Mouse (Mus musculus): ENCODE measurements around the gene Tmprss13.

DNA sequence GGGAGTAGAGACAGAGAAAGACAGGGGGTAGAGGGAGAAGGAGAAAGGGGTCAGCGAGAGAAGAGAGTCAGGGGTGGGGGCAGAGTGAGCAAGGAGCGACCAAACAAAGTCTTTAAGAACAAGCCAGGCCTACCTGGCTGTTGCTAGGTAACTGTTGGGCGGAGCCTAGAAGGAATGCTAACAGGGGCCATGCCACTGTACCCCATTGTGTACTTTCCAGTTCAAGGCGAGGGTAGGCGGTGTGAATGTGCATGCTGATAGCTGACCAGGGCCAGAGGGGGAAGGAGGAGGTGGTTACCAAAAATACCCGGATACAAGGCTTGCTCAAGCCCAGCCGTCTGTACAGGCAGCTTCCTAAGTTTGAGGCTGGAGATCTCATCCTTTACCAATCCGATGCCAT, 17.1 kb upstream of the Tmprss13 start:
- no peak for TF ChIP-seq POLR2A (IDR thresholded peaks at IDR 0.05; ENCODE audit: control insufficient read depth, extremely low read depth, insufficient read depth, low read length, poor library complexity)
- TF ChIP-seq CTCF (IDR thresholded peaks at IDR 0.05; ENCODE audit: borderline replicate concordance, control insufficient read depth, extremely low read depth, insufficient read depth, low read length, poor library complexity), result no peak

Data from thymus, adult 2 months (tissue).